Mouse (Mus musculus) ES-Bruce4 (cell line): ENCODE data around the gene Snx1. TPM values are rescaled to one million over a fixed set of nuclear protein-coding genes. Genes with fewer than 3 reads are reported as not detected.
A peak's percentile ranks its signal among the peaks of the same experiment; 100 is the strongest.

ENCODE experiments used
- H3K27ac ChIP-seq: 2 replicates; pipeline ENCODE4 v1.5.1; 2012; ENCODE audit warnings: low read length, inconsistent platforms; ENCODE audit not compliant: insufficient read depth
- H3K27me3 ChIP-seq: 2 replicates; pipeline ENCODE4 v1.6.1; 2012; ENCODE audit warnings: mild to moderate bottlenecking, low read length, inconsistent platforms; ENCODE audit not compliant: control insufficient read depth, poor library complexity, insufficient read depth, severe bottlenecking
- H3K36me3 ChIP-seq: 2 replicates; pipeline ENCODE4 v1.6.1; 2012; ENCODE audit warnings: inconsistent platforms, mild to moderate bottlenecking, low read length, moderate library complexity; ENCODE audit not compliant: control insufficient read depth, poor library complexity, insufficient read depth, severe bottlenecking
- H3K4me1 ChIP-seq: one replicate; pipeline ENCODE4 v1.8.1; 2011; ENCODE audit warnings: low read length; ENCODE audit not compliant: control insufficient read depth, insufficient read depth
- H3K4me3 ChIP-seq: 2 replicates; pipeline ENCODE4 v1.5.1; 2011; ENCODE audit warnings: low read depth, mild to moderate bottlenecking, low read length
- H3K9ac ChIP-seq: 2 replicates; pipeline ENCODE4 v1.6.1; 2012; ENCODE audit warnings: low read depth, mild to moderate bottlenecking, inconsistent platforms; ENCODE audit not compliant: poor library complexity, severe bottlenecking
- H3K9me3 ChIP-seq: replicated peaks from 2 replicates; pipeline ENCODE4 v1.6.1; 2012; ENCODE audit warnings: mild to moderate bottlenecking, low read length, inconsistent platforms; ENCODE audit not compliant: control insufficient read depth, poor library complexity, insufficient read depth, severe bottlenecking
- CTCF ChIP-seq: IDR thresholded peaks from one replicate; pipeline ENCODE4 v1.8.1; 2011; ENCODE audit warnings: low read depth, low read length
- EP300 ChIP-seq: IDR thresholded peaks from 2 replicates; pipeline ENCODE4 v1.6.1; 2011; ENCODE audit warnings: low read depth, low read length; ENCODE audit not compliant: insufficient read depth
- POLR2A ChIP-seq: IDR thresholded peaks from one replicate; pipeline ENCODE4 v1.8.1; 2011; ENCODE audit warnings: low read length; ENCODE audit not compliant: insufficient read depth
- polyA plus RNA-seq: library from polyadenylated mRNA; stranded (reverse); fragments of >200 nt; gene quantifications from 2 replicates; pipeline ENCODE4 v1.2.4, GENCODE M21; 2011; ENCODE audit warnings: low read depth; ENCODE audit not compliant: missing spikeins, insufficient read depth, insufficient read length

Snx1 gene
- polyA plus RNA-seq, 1 experiment = 34.7 TPM

- no peak for TF ChIP-seq POLR2A
- TF ChIP-seq EP300 = no peak
- no peak for TF ChIP-seq CTCF
- Histone ChIP-seq H3K27ac (no peak overlapping the region), H3K4me3 (no peak overlapping the region), H3K4me1 (no peaks in the 10 kb centered on the region), H3K36me3 (peaks cover 29% of the 10 kb centered on the region), H3K27me3 (no peaks in the 10 kb centered on the region), H3K9ac (no peak overlapping the region), H3K9me3 (no peaks in the 10 kb centered on the region)
Measured at GRCm38 (mm10) chr9:66061656-66062055, 64.7 kb downstream of the Snx1 start.

DNA sequence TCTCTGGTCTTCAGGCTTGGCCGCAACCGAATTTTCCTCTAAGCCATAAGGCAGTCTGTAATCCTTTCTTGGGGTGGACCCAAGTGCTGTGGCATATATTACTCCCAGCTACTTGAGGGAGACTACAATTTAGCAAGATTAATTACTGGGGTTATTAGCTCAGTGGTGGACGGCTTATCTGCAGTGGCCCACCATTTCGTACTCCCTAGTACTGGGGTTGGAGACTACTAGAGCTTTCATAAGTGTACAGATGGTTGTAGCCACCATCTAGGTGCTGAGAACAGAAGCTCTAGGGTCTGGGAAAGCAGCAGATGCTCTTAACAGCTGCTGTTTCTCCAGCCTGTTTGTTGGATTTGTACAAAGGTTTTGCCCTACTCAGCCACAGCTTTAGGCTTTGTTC, 65.4 kb downstream of the Snx1 start:
- peak overlapping the region; percentile 78 for H3K4me3 ChIP-seq
- H3K27ac ChIP-seq = no peak overlapping the region
- no peaks in the 10 kb centered on the region for H3K27me3 ChIP-seq
- H3K4me1 ChIP-seq = no peaks in the 10 kb centered on the region
- H3K9me3 ChIP-seq = no peaks in the 10 kb centered on the region
- TF ChIP-seq CTCF (no peak), POLR2A (no peak), EP300 (no peak)
- peaks cover 25% of the 10 kb centered on the region for H3K36me3 ChIP-seq
- peak overlapping the region; percentile 80 for H3K9ac ChIP-seq

GRCm38 (mm10) chr9:66060308-66060647, 66.1 kb downstream of the Snx1 start:
- Histone ChIP-seq H3K27ac (no peak overlapping the region), H3K4me1 (no peaks in the 10 kb centered on the region), H3K27me3 (no peaks in the 10 kb centered on the region), H3K9ac (peak overlapping the region; percentile 80), H3K4me3 (peak overlapping the region; percentile 80), H3K36me3 (peaks cover 19% of the 10 kb centered on the region), H3K9me3 (no peaks in the 10 kb centered on the region)
- TF ChIP-seq CTCF (no peak), EP300 (no peak), POLR2A (no peak)

GRCm38 (mm10) chr9:66059583-66060307, 66.6 kb downstream of the Snx1 start, which contains the start of gene Ppib:
Gene Ppib (plus strand): TSS chr9:66060222.
- Histone ChIP-seq H3K27ac (no peak within 1 kb of the TSS), H3K4me3 (peak within 1 kb of the TSS; percentile 81), H3K9ac (peak within 1 kb of the TSS; percentile 80), H3K27me3 (no peaks in the 10 kb centered on the region), H3K9me3 (no peaks in the 10 kb centered on the region), H3K36me3 (peaks cover 17% of the 10 kb centered on the region), H3K4me1 (no peaks in the 10 kb centered on the region)
- no peak for TF ChIP-seq EP300
- no peak for TF ChIP-seq CTCF
- TF ChIP-seq POLR2A = no peak

DNA sequence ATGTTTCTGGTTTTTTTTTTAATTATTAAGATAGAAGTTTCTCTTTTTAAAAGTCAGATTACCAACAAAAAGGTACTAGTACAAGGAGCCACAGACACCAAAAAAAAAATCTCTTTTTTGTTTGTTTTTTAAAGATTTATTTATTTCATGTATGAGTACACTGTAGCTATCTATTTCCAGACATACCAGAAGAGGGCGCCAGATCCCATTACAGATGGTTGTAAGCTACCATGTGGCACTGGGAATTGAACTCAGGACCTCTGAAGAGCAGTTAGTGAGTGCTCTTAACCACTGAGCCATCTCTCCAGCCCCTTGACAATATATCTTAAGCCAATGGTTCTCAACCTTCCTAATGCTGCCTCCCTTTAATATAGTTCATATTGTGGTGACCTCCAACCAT, 72.8 kb downstream of the Snx1 start:
- Histone ChIP-seq H3K27ac (no peak overlapping the region), H3K9me3 (peaks cover 3% of the 10 kb centered on the region; the same call in 1 of the 2 replicates), H3K4me3 (no peak overlapping the region), H3K27me3 (no peaks in the 10 kb centered on the region), H3K36me3 (no peaks in the 10 kb centered on the region), H3K9ac (no peak overlapping the region), H3K4me1 (no peaks in the 10 kb centered on the region)
- TF ChIP-seq EP300 (no peak), CTCF (no peak), POLR2A (no peak)

GRCm38 (mm10) chr9:66052731-66053130, 73.7 kb downstream of the Snx1 start:
- peaks cover 3% of the 10 kb centered on the region; the same call in 1 of the 2 replicates for H3K9me3 ChIP-seq
- H3K4me3 ChIP-seq = no peak overlapping the region
- no peaks in the 10 kb centered on the region for H3K4me1 ChIP-seq
- TF ChIP-seq CTCF (no peak), EP300 (no peak), POLR2A (no peak)
- no peak overlapping the region for H3K9ac ChIP-seq
- no peaks in the 10 kb centered on the region for H3K27me3 ChIP-seq
- no peaks in the 10 kb centered on the region for H3K36me3 ChIP-seq
- no peak overlapping the region for H3K27ac ChIP-seq
